Comparison of ENCODE assay signal across 8 mouse cellular contexts in genomic region chr19:3767276-3767780, GRCm38 (mm10). TPM values are rescaled to one million over a fixed set of nuclear protein-coding genes. Genes with fewer than 3 reads are reported as not detected.
DNase-seq lines count a peak whose midpoint lies in the region; ATAC-seq and TF ChIP-seq lines count a peak whose summit lies in the region.

Kmt5b (plus strand) TSS chr19:3767421.

- H3K4me2 ChIP-seq in forebrain, embryonic 11.5 days (ENCODE audit: low read depth, low read length, severe bottlenecking), result peak within 1 kb of the TSS; percentile 88
- H3K4me2 ChIP-seq in heart, embryonic 15.5 days, result peak within 1 kb of the TSS; percentile 87

- H3K9me3 ChIP-seq in forebrain, embryonic 11.5 days (ENCODE audit: control insufficient read depth, low read length), result no peaks in the 10 kb centered on the region
- H3K9me3 ChIP-seq in heart, embryonic 15.5 days (replicated peaks), result no peaks in the 10 kb centered on the region

- peak within 1 kb of the TSS; percentile 100 for H3K9ac ChIP-seq in forebrain, embryonic 11.5 days (ENCODE audit: low read length)
- peak within 1 kb of the TSS; percentile 100 for H3K9ac ChIP-seq in heart, embryonic 15.5 days

- TF ChIP-seq POLR2A in lung, adult 2 months (IDR thresholded peaks at IDR 0.05; ENCODE audit: borderline replicate concordance, extremely low read depth, low read depth, low read length), result no peak; the same call in none of the 2 replicates

- TF ChIP-seq CTCF in lung, adult 2 months (IDR thresholded peaks at IDR 0.05; ENCODE audit: insufficient read depth, low read length), result no peak

- no peak for DNase-seq in adrenal gland, adult 18-20 months (ENCODE audit: low spot score in 2 of 2)
- no peak for DNase-seq in adrenal gland, adult (ENCODE audit: inconsistent age in 2 of 2, low spot score in 1 of 2)
- peak; percentile 58 to 62 for DNase-seq in adrenal gland, postnatal 36 days
- no peak for DNase-seq in forebrain, embryonic 11.5 days (ENCODE audit: low spot score)
- peak; percentile 51 to 67 for DNase-seq in layer of hippocampus, adult 18-20 months (ENCODE audit: low spot score in 2 of 2)
- DNase-seq in lung, adult 2 months, result peak; percentile 73

- H3K27ac ChIP-seq in forebrain, embryonic 11.5 days (ENCODE audit: low read depth, low read length), result peak within 1 kb of the TSS; percentile 100
- H3K27ac ChIP-seq in heart, embryonic 15.5 days, result peak within 1 kb of the TSS; percentile 100

- ATAC-seq in forebrain, embryonic 11.5 days (replicated peaks; ENCODE audit: low FRiP score), result peak; percentile 59
- ATAC-seq in heart, embryonic 15.5 days (replicated peaks; ENCODE audit: insufficient number of reproducible peaks, insufficient read depth, low FRiP score, low read depth), result peak; percentile 0; the same call in 1 of the 2 replicates
- ATAC-seq in neutrophil, adult 5-6 weeks (ENCODE audit: extremely low read depth, insufficient number of reproducible peaks, low FRiP score, poor library complexity, severe bottlenecking), result no peak; the same call in 1 of the 2 replicates

- H3K4me3 ChIP-seq in forebrain, embryonic 11.5 days (ENCODE audit: low read depth, low read length), result peak within 1 kb of the TSS; percentile 98
- peak within 1 kb of the TSS; percentile 99 for H3K4me3 ChIP-seq in heart, embryonic 15.5 days
- peak within 1 kb of the TSS; percentile 81 for H3K4me3 ChIP-seq in lung, adult 2 months (replicated peaks; ENCODE audit: extremely low read depth, low read depth, low read length)

- WGBS in forebrain, embryonic 11.5 days, result under 1% methylated on average over 39 of the region's 39 CpGs
- WGBS in heart, embryonic 15.5 days, result under 1% methylated on average over 39 of the region's 39 CpGs
- WGBS in lung, adult 2 months, result under 1% methylated on average over 39 of the region's 39 CpGs

- no peaks in the 10 kb centered on the region for H3K27me3 ChIP-seq in forebrain, embryonic 11.5 days (ENCODE audit: control insufficient read depth, insufficient read depth, low read length)
- no peaks in the 10 kb centered on the region for H3K27me3 ChIP-seq in heart, embryonic 15.5 days

- no peaks in the 10 kb centered on the region for H3K36me3 ChIP-seq in forebrain, embryonic 11.5 days (ENCODE audit: control insufficient read depth, insufficient read depth, low read length)
- no peaks in the 10 kb centered on the region for H3K36me3 ChIP-seq in heart, embryonic 15.5 days

- 0 out of 2 replicates have a peak, but pooled peaks cover 3% of the 10 kb centered on the region for H3K4me1 ChIP-seq in forebrain, embryonic 11.5 days (replicated peaks; ENCODE audit: control insufficient read depth, insufficient read depth, low read length)
- peaks cover 23% of the 10 kb centered on the region for H3K4me1 ChIP-seq in heart, embryonic 15.5 days (replicated peaks)
- peaks cover 6% of the 10 kb centered on the region; the same call in 1 of the 2 replicates for H3K4me1 ChIP-seq in lung, adult 2 months (ENCODE audit: control insufficient read depth, insufficient read depth, low read length)

RNA-seq across cellular contexts. Expression of gene Kmt5b, which starts in this region (rescaled TPM):
- 10 to 100 TPM; 40.3 to 47.9 TPM for total RNA-seq in adrenal gland, adult 18-20 months (2021)
- 10 to 100 TPM; 50.7 to 52.5 TPM for total RNA-seq in adrenal gland, postnatal 36 days (2021)
- polyA plus RNA-seq in forebrain, embryonic 11.5 days (2014; fragmentation: Nextera tagmentation; extraction: Ambion mirVana), result 43.2 and 44.6 TPM in 2 replicates
- 19.6 and 20.9 TPM in 2 replicates for polyA plus RNA-seq in heart, embryonic 15.5 days (2015; fragmentation: Nextera tagmentation; extraction: Ambion mirVana)
- total RNA-seq in layer of hippocampus, adult 18-20 months (2021), result 10 to 100 TPM; 50.1 to 51.6 TPM
- polyA plus RNA-seq in lung, adult 2 months (2012; rRNA removed), result 19.6 and 23.7 TPM in 2 replicates
- 159 and 166 TPM in 2 replicates for total RNA-seq in neutrophil, adult 5-6 weeks (2017)

Comparison
In these comparisons a context has a peak if more than half of its experiments do, and no peak if none do; other contexts are left out.
1. DNase-seq: peak in adrenal gland, postnatal 36 days (2 of 2), layer of hippocampus, adult 18-20 months (2 of 2) and lung, adult 2 months (single experiment); none in adrenal gland, adult 18-20 months (0 of 2), adrenal gland, adult (0 of 2) and forebrain, embryonic 11.5 days (single experiment).
2. Peak in every context shown above with its lines, with median percentiles within 50 percentile points of each other: H3K4me3 ChIP-seq.